Mouse (Mus musculus) B cell, adult 62 days (primary cell): ENCODE data around the gene Cd276. TPM values are rescaled to one million over a fixed set of nuclear protein-coding genes. Genes with fewer than 3 reads are reported as not detected.

Source experiments
- total RNA-seq: library from RNA; stranded (reverse); gene quantifications from 4 replicates; pipeline ENCODE4 v1.2.4, GENCODE M21; 2023

The Cd276 gene
- 0.66 to 2.2 TPM (median 1.1 TPM) in 4 replicates for total RNA-seq

DNA sequence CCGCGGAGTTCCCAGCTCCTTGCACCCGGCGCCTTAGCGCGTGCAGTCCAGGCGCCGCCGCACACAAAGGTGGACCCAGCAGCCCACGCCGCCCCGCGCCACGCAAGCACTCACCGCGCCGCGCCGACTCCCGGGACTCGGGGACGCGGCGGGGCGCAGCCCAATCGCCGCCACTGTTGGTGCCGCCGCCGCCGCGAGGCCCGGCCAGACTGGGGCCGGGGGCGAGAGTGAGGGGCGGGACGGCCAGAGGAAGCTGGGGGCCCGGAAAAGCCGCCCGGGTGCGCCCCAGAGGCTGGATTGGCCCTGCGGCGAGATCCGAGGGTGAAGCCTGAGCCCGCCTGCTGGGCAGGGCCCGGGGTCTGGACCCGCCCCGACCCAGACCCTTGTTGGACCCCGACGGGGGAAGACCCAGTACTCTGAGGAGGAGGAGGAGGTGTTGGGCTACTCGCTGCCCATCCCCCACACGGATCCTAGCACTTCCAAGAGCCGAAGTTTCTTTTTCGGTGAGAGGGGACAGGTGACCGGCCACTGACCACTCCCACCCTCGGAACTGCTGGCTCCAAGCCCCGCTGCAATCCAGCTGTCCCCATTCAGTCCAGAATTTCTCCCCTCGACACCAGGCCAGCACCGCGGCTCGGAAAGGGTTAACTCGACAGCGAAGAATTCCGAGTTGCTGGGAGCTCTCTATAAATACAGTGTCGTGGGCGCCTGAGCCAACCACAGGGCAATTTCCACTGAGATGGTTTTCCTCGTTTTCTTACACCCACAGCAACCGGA lies at the start of gene Cd276:
TSS of gene Cd276 (minus strand) at position 530 of the 777 bp plus-strand sequence.

DNA sequence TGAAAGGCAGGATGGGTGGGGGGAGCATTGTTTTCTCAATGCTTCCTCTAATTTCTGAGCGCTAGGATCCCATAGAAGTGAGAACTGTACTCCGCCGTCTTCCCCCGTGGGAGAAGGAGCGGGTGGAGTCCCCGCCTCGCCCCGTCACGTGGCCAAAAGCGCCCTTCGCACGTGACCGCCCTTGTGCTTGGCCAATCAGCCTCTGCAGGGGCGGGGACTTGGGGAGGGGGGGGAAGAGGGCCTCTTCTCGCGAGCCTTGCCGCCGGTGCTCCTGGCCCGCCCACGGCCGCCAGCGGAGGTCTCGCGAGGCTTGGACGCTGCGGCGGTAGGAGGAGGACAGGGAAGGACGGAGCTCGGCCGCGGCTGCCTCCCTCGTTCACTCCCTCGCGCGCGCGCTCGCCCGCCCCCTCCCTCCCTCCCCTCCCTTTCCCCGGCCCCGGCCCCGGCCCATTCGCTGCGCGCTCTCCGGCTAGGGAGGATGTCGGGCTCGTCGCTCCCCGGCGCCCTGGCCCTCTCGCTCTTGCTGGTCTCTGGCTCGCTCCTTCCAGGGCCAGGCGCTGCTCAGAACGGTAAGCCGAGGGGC lies 26.8 kb upstream of the Cd276 start, which contains the start of gene Nptn:
TSS of gene Nptn (plus strand) at position 283 of the 583 bp plus-strand sequence.

DNA sequence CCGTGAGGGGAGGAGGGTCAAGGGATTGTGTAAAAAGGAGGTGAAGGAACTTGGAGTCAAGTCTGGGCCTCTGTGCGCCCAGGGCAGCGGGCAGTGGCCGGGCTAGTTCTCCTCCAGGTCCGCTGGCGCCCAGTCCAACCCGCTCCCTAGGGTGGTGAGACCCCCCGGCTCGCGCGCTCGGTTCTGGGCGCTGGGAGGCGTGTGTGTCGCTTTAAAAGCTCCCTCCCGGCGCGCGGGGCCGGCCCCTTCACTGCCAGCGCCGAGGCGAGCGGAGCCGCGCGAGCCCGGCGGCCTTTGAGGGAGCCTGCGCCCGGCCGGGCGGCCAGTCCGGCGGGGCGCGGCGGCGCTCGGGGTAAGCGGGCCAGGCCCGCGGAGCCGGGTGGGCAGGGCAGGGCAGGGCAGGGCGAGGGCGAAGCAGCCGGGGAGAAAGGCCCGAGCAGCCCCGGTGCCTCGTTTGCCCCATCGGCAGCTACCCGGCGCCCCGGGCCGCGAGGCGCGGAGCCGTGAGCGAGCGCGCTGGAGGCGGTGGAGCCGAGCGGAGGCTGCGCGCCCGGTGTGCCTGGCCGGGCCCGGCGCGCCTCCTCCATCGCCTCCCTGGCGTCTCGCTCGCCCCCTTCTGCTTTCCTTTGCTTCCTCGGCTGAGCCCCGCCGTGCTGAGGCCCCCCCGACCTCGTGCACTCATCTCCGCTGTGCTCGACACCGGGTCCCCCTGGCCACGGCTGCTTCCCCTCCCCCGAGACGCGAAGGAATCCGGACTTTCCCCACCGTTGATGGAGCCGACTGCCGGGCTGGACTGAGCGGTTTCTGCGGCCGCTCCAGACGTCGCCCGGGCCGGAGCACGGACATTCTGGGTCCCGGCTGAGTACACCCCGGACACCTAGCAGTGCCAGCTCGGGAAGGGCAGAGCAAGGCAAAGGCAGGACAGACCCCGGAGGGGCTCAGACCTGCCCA lies 67.1 kb downstream of the Cd276 start, which contains the start of gene Insyn1:
TSS of gene Insyn1 (plus strand) at position 753 of the 951 bp plus-strand sequence.

Other genes with a start within 250 kb of the Cd276 start
- gene Loxl1, start 242.3 kb downstream of the Cd276 start, total RNA-seq: not detected in 4 replicates
- not detected in 4 replicates for gene Tbc1d21, start 185.0 kb downstream of the Cd276 start, total RNA-seq
- 0.35 to 0.89 TPM in 2 of 4 replicates, not detected in the others for gene Insyn1, start 66.8 kb downstream of the Cd276 start, total RNA-seq
- 94.6 to 114 TPM (median 99.6 TPM) in 4 replicates for gene Nptn, start 26.8 kb upstream of the Cd276 start, total RNA-seq
- not detected in 4 replicates for gene Rec114, start 188.5 kb upstream of the Cd276 start, total RNA-seq